Mouse (Mus musculus): ENCODE measurements at regions not wholly inside any gene's neighbourhood (a gene's known extent, or its start where the extent isn't known, plus 50 kb on each side); places are given as distances from the start of the nearest gene placed in this dataset.

- no peaks in the 10 kb centered on the region for H3K4me1 ChIP-seq
- no peak overlapping the region for H3K4me3 ChIP-seq
- no peak overlapping the region for H3K9ac ChIP-seq (replicated peaks)
- peaks cover 4% of the 10 kb centered on the region; the same call in 1 of the 2 replicates for H3K27me3 ChIP-seq
- no peak overlapping the region for H3K4me2 ChIP-seq (replicated peaks)
- WGBS = 85% methylated on average over 6 of the region's 6 CpGs
- no peaks in the 10 kb centered on the region for H3K36me3 ChIP-seq
- H3K9me3 ChIP-seq = no peaks in the 10 kb centered on the region
- ATAC-seq (ENCODE audit: low FRiP score, low read depth) = no peak
- no peak overlapping the region for H3K27ac ChIP-seq (replicated peaks)
Measured at GRCm38 (mm10) chr9:25031466-25031865, 57.8 kb upstream of the Gm10181 start.
